Mouse (Mus musculus): ENCODE measurements around the gene Arl8a.

GRCm38 (mm10) chr1:135128986-135129385, 17.6 kb upstream of the Arl8a start:
- no peak for TF ChIP-seq CTCF (IDR thresholded peaks at IDR 0.05; ENCODE audit: low read depth, low read length)
- TF ChIP-seq POLR2A (IDR thresholded peaks at IDR 0.05; ENCODE audit: extremely low read depth, insufficient read depth, low read length) = no peak
